Mouse (Mus musculus) heart, adult 2 months (tissue): ENCODE data around the gene Stxbp5.

ENCODE experiments used
- CTCF ChIP-seq: fragments of 200-600 bp; IDR thresholded peaks from 2 replicates; pipeline ENCODE4 v1.8.1; 2022; ENCODE audit warnings: antibody characterized with exemption, mild to moderate bottlenecking, moderate library complexity
- POLR2A ChIP-seq: fragments of 200-500 bp; IDR thresholded peaks from 2 replicates; pipeline ENCODE4 v1.6.1; 2011; ENCODE audit warnings: mild to moderate bottlenecking, low read depth, low read length, control low read depth; ENCODE audit not compliant: insufficient read depth

DNA sequence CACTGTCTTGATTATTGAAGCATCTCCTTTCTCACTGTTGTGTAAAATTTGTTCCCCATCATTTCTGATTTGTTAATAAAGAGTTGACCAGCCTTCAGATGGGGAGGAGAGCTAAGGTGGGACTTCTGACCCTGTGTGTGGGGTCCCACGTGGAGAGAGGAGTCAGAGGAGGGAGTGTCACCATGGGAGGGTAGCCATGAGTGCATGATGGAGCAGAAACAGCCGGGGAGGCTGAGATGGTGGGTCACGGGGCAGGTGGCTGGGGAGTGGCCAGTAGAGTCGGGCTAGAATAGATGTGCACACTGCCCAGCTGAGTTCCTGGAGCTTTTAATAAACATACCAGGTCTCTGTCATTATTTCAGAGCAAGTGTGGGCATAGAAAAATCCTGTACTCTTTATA lies 121.0 kb downstream of the Stxbp5 start:
- TF ChIP-seq POLR2A, result no peak
- TF ChIP-seq CTCF, result no peak
